Mouse (Mus musculus) limb, embryonic 11.5 days (tissue): ENCODE data around the gene Sez6l2. TPM values are rescaled to one million over a fixed set of nuclear protein-coding genes. Genes with fewer than 3 reads are reported as not detected.

Experiments used
- ATAC-seq: fragments of 200-750 bp; cut with Nextera tagmentation; 2 replicates; pipeline ENCODE4 v1.8.0; 2017; ENCODE audit warnings: low read depth; ENCODE audit not compliant: insufficient number of reproducible peaks, low FRiP score, low TSS enrichment
- DNase-seq: peaks from one replicate; pipeline ENCODE4 v3.0.0-alpha.2; 2015; ENCODE audit warnings: low spot score
- H3K27ac ChIP-seq: fragments of 300-500 bp; sonication (generic); replicated peaks from 2 replicates; pipeline ENCODE4 v1.5.1; 2014; ENCODE audit warnings: low read depth, mild to moderate bottlenecking, low read length
- H3K27me3 ChIP-seq: fragments of 300-500 bp; sonication (generic); 2 replicates; pipeline ENCODE4 v1.6.1; 2014; ENCODE audit warnings: mild to moderate bottlenecking, low read length, mixed read lengths; ENCODE audit not compliant: control insufficient read depth, insufficient read depth
- H3K36me3 ChIP-seq: fragments of 300-500 bp; sonication (generic); 2 replicates; pipeline ENCODE4 v1.6.1; 2014; ENCODE audit warnings: mild to moderate bottlenecking, low read length, moderate library complexity, mixed read lengths; ENCODE audit not compliant: control insufficient read depth, insufficient read depth
- H3K4me1 ChIP-seq: fragments of 300-500 bp; sonication (generic); 2 replicates; pipeline ENCODE4 v1.6.1; 2014; ENCODE audit warnings: low read length, mixed read lengths; ENCODE audit not compliant: control insufficient read depth, insufficient read depth
- H3K4me2 ChIP-seq: fragments of 300-500 bp; sonication (generic); 2 replicates; pipeline ENCODE4 v1.6.1; 2014; ENCODE audit warnings: low read depth, mild to moderate bottlenecking, moderate library complexity; ENCODE audit not compliant: severe bottlenecking
- H3K4me3 ChIP-seq: fragments of 300-500 bp; sonication (generic); 2 replicates; pipeline ENCODE4 v1.5.1; 2014; ENCODE audit warnings: low read depth, low read length
- H3K9ac ChIP-seq: fragments of 300-500 bp; sonication (generic); 2 replicates; pipeline ENCODE4 v1.6.1; 2014; ENCODE audit warnings: mild to moderate bottlenecking, low read length
- H3K9me3 ChIP-seq: fragments of 300-500 bp; sonication (generic); 2 replicates; pipeline ENCODE4 v1.6.1; 2016; ENCODE audit warnings: low read length; ENCODE audit not compliant: control insufficient read depth
- WGBS: fragments of 180-500 bp; shearing (Covaris S2); extraction: QIAGEN DNeasy Blood & Tissue Kit; methylation state at CpG from one replicate; pipeline ENCODE4 v1.1.7; 2014; 5-methylcytosine and 5-hydroxymethylcytosine counted together
- polyA plus RNA-seq: library from polyadenylated mRNA; unstranded; fragments of >200 nt; fragmentation: Nextera tagmentation; extraction: Ambion mirVana; gene quantifications from 2 replicates; pipeline ENCODE4 v1.2.1, GENCODE M21; 2014

The Sez6l2 gene
- polyA plus RNA-seq, 1 experiment from 2014 or later, result 0.16 TPM

GRCm38 (mm10) chr7:127012845-127013244, 62.5 kb downstream of the Sez6l2 start:
- Histone ChIP-seq H3K9me3 (no peaks in the 10 kb centered on the region), H3K27ac (no peak overlapping the region), H3K4me2 (no peak overlapping the region), H3K4me1 (peaks cover 16% of the 10 kb centered on the region; the same call in 1 of the 2 replicates), H3K9ac (no peak overlapping the region), H3K4me3 (no peak overlapping the region), H3K36me3 (peaks cover 4% of the 10 kb centered on the region; the same call in 1 of the 2 replicates), H3K27me3 (no peaks in the 10 kb centered on the region)
- ATAC-seq, result no peak
- no peak for DNase-seq
- WGBS, result 93% methylated on average over 10 of the region's 10 CpGs

- ATAC-seq (no peak), DNase-seq (no peak)
- no peak overlapping the region for H3K27ac ChIP-seq
- 93% methylated on average over 6 of the region's 6 CpGs for WGBS
- no peaks in the 10 kb centered on the region for H3K9me3 ChIP-seq
- peaks cover 16% of the 10 kb centered on the region; the same call in 1 of the 2 replicates for H3K4me1 ChIP-seq
- no peak overlapping the region for H3K9ac ChIP-seq
- H3K4me2 ChIP-seq, result no peak overlapping the region
- H3K27me3 ChIP-seq, result no peaks in the 10 kb centered on the region
- no peak overlapping the region for H3K4me3 ChIP-seq
- H3K36me3 ChIP-seq, result peaks cover 4% of the 10 kb centered on the region; the same call in 1 of the 2 replicates
Observed at GRCm38 (mm10) chr7:127013385-127013784, 63.0 kb downstream of the Sez6l2 start.

GRCm38 (mm10) chr7:127014320-127014719, 64.0 kb downstream of the Sez6l2 start, which contains the start of gene Mvp:
Gene Mvp, minus strand, starts transcription at chr7:127014621.
- Histone ChIP-seq H3K27me3 (no peaks in the 10 kb centered on the region), H3K4me1 (peaks cover 16% of the 10 kb centered on the region; the same call in 1 of the 2 replicates), H3K9me3 (no peaks in the 10 kb centered on the region), H3K9ac (0 out of 2 replicates have a peak within 1 kb of the TSS, but pooled peaks have one; percentile 86), H3K27ac (no peak within 1 kb of the TSS), H3K4me2 (peak within 1 kb of the TSS; percentile 82), H3K36me3 (peaks cover 4% of the 10 kb centered on the region; the same call in 1 of the 2 replicates), H3K4me3 (peak within 1 kb of the TSS; percentile 64)
- DNase-seq (peak; percentile 60), ATAC-seq (no peak)
- WGBS, result 46% methylated on average over 11 of the region's 11 CpGs

- H3K9ac ChIP-seq, result no peak overlapping the region
- H3K36me3 ChIP-seq, result peaks cover 4% of the 10 kb centered on the region; the same call in 1 of the 2 replicates
- WGBS, result 94% methylated on average over 12 of the region's 12 CpGs
- no peak overlapping the region for H3K27ac ChIP-seq
- ATAC-seq (no peak), DNase-seq (no peak)
- no peak overlapping the region for H3K4me3 ChIP-seq
- peaks cover 23% of the 10 kb centered on the region for H3K4me1 ChIP-seq
- H3K4me2 ChIP-seq, result peak overlapping the region; percentile 82
- H3K9me3 ChIP-seq, result no peaks in the 10 kb centered on the region
- no peaks in the 10 kb centered on the region for H3K27me3 ChIP-seq
Observed at GRCm38 (mm10) chr7:127014993-127015392, 64.6 kb downstream of the Sez6l2 start.

GRCm38 (mm10) chr7:127016081-127016480, 65.7 kb downstream of the Sez6l2 start:
- Histone ChIP-seq H3K36me3 (peaks cover 4% of the 10 kb centered on the region; the same call in 1 of the 2 replicates), H3K4me2 (peak overlapping the region; percentile 82), H3K4me3 (peak overlapping the region; percentile 64), H3K4me1 (peaks cover 32% of the 10 kb centered on the region), H3K9me3 (no peaks in the 10 kb centered on the region), H3K9ac (peak overlapping the region; percentile 86), H3K27ac (peak overlapping the region; percentile 85), H3K27me3 (no peaks in the 10 kb centered on the region)
- ATAC-seq (no peak; the same call in 1 of the 2 replicates), DNase-seq (no peak)
- 2% methylated on average over 10 of the region's 10 CpGs for WGBS

GRCm38 (mm10) chr7:127016481-127016485, 65.9 kb downstream of the Sez6l2 start, which contains the start of gene Pagr1b:
Gene Pagr1b, minus strand, starts transcription at chr7:127016484.
- Histone ChIP-seq H3K4me2 (peak within 1 kb of the TSS; percentile 82), H3K4me3 (peak within 1 kb of the TSS; percentile 64), H3K9ac (peak within 1 kb of the TSS; percentile 86), H3K4me1 (peaks cover 34% of the 10 kb centered on the region), H3K36me3 (peaks cover 4% of the 10 kb centered on the region; the same call in 1 of the 2 replicates), H3K27ac (peak within 1 kb of the TSS; percentile 85), H3K9me3 (no peaks in the 10 kb centered on the region), H3K27me3 (no peaks in the 10 kb centered on the region)
- ATAC-seq, result no peak
- no peak for DNase-seq

- Histone ChIP-seq H3K4me2 (peak overlapping the region; percentile 82), H3K4me3 (peak overlapping the region; percentile 64), H3K27me3 (no peaks in the 10 kb centered on the region), H3K9me3 (no peaks in the 10 kb centered on the region), H3K9ac (peak overlapping the region; percentile 86), H3K27ac (peak overlapping the region; percentile 85), H3K4me1 (peaks cover 35% of the 10 kb centered on the region), H3K36me3 (peaks cover 4% of the 10 kb centered on the region; the same call in 1 of the 2 replicates)
- under 1% methylated on average over 22 of the region's 22 CpGs for WGBS
- no peak for DNase-seq
- ATAC-seq, result peak; percentile 37; the same call in 1 of the 2 replicates
Observed at GRCm38 (mm10) chr7:127016486-127016938, 66.1 kb downstream of the Sez6l2 start.

GRCm38 (mm10) chr7:127016971-127017949, 66.9 kb downstream of the Sez6l2 start, which contains the start of gene Pagr1a:
Gene Pagr1a, minus strand, starts transcription at chr7:127017352.
- Histone ChIP-seq H3K4me1 (peaks cover 41% of the 10 kb centered on the region), H3K36me3 (peaks cover 8% of the 10 kb centered on the region), H3K27me3 (no peaks in the 10 kb centered on the region), H3K4me3 (peak within 1 kb of the TSS; percentile 64), H3K9ac (peak within 1 kb of the TSS; percentile 86), H3K4me2 (peak within 1 kb of the TSS; percentile 82), H3K9me3 (no peaks in the 10 kb centered on the region), H3K27ac (peak within 1 kb of the TSS; percentile 85)
- ATAC-seq (peak; percentile 66), DNase-seq (peak; percentile 98)
- 4% methylated on average over 39 of the region's 39 CpGs for WGBS
